Mouse (Mus musculus) bone marrow, adult 2 months (tissue): ENCODE data around the gene Pde4dip.

Experiments used
- CTCF ChIP-seq: fragments of 200-500 bp; IDR thresholded peaks from 2 replicates; pipeline ENCODE4 v1.5.1; 2011; ENCODE audit warnings: low read length, control low read depth; ENCODE audit not compliant: control insufficient read depth, insufficient read depth
- POLR2A ChIP-seq: fragments of 200-500 bp; IDR thresholded peaks from 2 replicates; pipeline ENCODE4 v1.6.1; 2011; ENCODE audit warnings: low read depth, mild to moderate bottlenecking, control low read depth, low read length, borderline replicate concordance; ENCODE audit not compliant: control insufficient read depth

DNA sequence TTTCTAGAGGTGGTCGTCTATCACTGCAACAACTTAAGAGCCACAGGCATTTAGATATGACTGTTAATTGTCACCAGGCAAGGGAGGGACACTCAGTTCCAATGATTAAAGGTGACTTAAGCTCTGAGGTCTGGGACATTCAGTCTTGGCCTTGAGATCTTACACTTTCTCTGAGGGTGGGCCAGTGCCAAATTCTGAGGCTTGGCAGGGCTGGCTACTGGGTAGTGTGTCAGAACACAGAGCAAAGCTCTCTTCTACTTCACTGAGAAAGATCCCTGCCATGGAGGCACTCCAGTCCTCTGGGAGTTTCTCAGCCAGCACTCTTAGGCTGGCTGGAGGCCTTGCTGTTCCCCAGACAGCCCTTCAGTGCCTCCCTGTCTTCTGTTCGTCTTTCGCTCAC, 158.4 kb downstream of the Pde4dip start:
- no peak for TF ChIP-seq CTCF
- TF ChIP-seq POLR2A, result no peak
